Mouse (Mus musculus) right cerebral cortex, postnatal 25 days (tissue): ENCODE results near the gene Ksr1.

Experiments used
- DNase-seq: peaks from one replicate; pipeline ENCODE4 v3.0.0; 2022

Ksr1 gene

DNA sequence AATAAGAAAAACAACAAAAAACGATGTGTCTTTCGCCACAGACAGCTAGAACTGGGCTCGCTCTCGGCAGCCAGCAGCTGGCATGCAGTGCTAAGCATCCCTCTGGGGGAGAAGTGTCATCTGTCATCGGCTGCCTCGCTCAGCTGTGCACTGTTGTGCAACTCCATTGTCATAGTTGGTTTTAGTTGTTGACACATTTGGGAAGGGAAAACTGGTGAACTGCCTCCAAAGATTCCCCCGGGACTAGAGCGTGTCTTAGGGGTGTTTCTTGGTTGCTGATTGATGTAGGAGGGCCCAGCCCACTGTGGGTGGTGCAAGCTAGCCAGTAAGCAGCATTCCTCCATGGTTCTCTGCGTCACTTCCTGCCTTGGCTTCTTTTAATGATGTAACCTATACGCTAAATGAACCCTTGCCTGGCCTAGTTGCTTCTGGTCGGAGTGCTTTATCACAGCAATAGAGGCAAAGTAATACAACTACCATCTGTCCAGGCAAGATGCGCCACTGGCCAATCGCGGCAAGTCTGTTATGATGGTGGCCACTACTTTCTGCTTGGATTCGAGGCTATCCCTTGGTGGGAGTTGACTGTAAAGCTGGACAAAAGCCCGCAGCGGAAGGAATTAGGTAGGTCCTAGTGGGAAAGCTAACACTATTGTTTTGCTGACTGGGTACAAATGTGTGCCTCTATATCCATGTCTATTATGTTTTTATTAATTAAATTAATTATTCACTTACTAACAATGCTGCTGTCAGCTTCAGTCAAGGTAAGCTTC lies 172.6 kb downstream of the Ksr1 start:
- no peak for DNase-seq

DNA sequence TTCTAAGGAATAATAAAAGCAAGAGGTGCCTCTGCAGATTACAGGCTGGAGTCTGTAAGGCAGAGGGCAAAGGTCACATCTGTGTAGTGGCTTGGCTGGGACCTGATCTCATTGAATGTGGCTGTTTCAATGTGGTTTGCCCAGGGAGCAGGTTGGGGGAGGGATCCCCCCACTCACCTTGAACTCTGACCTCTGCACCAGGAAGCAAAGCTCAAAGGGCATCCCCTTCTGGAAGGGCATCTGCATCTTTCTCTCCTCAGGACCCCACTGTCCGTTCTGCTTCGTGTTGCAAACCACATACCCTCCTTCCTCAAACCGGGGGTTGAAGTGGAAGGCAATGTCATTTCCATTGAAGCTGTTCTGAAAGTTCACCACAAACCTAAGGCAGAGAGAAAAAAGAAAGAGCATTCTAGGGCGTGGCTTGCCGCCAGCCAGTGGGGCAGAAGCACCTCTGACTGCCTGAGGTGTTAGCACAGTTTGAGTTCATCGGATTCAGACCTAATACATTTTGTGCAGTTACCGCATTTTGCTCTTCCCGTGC lies 173.3 kb downstream of the Ksr1 start:
- DNase-seq = no peak

DNA sequence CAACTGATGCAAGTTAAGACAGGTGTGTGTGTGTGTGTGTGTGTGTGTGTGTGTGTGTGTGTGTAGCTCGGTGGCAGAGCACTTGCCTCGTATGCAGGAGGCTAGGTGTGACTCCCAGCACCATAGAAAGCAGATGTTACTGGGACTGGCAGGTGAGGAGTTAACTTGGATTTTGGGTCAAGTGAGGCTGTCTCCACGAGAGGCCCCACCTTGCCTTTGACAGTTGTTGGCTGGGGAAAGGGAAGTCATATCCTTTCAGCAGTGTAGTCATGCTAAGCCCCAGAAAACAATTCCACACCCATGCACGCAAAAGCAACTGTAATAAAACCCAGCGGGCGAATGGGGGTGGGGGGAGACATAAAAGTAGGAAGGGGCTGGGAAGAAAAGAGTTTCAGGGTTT lies 173.9 kb downstream of the Ksr1 start:
- DNase-seq = no peak

DNA sequence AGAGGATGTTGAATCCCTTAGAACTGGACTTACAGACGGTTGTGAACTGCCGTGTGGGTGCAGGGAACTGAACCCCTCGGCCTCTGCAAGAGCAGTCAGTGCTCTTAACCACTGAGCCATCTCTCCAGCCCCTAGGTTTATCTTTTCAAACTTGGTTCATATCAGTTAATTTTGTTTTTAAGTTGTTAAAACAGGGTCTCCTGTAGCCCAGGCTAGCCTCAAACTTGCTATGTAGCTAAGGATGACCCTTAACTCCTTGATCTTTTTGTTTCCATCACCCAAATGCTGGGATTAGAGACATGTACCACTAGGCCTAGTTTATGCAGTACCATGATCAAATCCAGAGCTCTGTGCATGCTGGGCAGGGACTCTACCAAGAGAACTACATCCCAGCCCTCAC lies 174.5 kb downstream of the Ksr1 start:
- DNase-seq = no peak

DNA sequence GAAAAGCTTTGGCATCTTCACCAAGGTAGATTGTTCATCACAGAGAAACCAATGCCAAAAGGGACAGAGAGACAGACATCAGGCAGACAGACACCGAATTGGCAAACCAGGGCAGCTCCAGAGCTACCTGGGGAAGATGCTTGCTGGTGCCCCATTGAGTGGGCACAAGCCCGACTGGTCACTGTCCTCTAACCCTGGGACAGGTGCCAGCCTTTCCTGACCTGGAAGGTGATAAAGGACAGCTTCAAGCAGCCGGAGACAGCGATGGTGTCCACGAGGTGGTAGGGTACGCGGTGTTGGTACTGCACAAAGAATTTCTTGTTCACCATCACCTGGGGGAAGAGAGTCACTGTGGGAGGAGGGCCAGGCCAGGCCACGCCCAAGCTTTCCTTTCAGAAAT lies 175.1 kb downstream of the Ksr1 start:
- DNase-seq = no peak

DNA sequence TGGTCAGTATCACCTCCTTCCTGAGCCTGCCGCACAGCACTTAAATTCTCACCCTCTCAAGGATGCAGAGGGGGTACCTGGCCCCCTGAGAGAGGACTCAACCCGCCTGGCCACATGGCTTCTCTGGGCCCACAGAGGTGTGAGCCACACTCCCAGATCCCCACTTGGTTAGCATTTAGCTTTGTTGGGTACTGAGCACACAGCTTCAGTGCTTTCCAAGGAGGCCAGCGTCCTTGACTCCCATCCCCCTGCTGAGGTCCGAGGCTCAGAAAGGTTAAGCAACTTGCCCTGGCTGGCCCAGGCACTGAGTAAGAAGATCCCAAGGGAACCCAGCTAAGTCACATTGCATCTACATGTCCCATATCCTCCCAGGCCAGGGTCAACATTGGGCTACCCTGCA lies 178.1 kb downstream of the Ksr1 start:
- no peak for DNase-seq

DNA sequence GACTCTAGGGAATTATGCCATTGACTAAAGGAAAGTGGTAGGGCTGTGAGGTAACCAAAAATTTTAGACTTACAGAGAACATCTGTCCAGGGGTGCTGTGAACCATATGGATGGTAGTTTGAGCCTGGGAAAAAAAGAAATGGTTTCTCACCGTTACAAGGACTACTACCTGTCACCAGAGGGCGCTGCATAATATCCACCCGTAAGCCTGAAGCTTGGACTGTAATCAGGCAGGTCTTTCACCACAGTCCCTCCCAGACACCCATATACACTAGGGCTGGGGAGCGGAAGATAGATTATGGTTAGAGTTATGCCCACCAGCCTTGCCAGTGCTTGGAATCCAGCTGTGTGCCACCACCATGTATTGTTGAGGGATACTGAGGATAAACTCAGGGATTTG lies 178.8 kb downstream of the Ksr1 start:
- no peak for DNase-seq
